Mouse (Mus musculus) cerebellum, adult 2 months (tissue): ENCODE measurements around the gene Rps3.

ENCODE experiments used
- CTCF ChIP-seq: fragments of 200-500 bp; IDR thresholded peaks from 2 replicates; pipeline ENCODE4 v1.5.1; 2011; ENCODE audit warnings: low read depth, mild to moderate bottlenecking, control low read depth, low read length, moderate library complexity, borderline replicate concordance; ENCODE audit not compliant: insufficient read depth
- POLR2A ChIP-seq: fragments of 200-500 bp; IDR thresholded peaks from 2 replicates; pipeline ENCODE4 v1.6.1; 2011; ENCODE audit warnings: low read length, control low read depth, borderline replicate concordance; ENCODE audit not compliant: insufficient read depth

DNA sequence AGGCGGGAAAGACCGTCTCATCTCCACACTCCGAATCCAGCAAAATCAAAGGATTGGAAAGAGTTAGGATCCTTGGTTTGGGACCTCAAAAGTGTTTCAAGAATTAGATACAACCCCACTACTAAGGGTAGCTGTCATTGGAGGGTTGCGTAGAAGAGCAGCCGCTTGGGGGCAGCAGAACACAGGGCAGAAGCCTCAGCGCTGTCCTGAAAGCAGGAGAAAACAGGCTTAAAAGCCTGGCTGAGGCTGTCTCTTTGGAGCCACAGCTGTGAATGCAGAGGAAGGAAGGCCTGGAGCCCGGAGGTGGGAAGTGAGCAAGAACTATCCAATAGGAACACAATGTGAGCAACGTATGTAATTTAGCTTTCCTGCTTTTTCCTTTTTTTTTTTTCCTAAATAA is 16.7 kb upstream of the Rps3 start:
- no peak for TF ChIP-seq POLR2A
- TF ChIP-seq CTCF, result peak; percentile 96
